Mouse (Mus musculus): ENCODE results near the gene Prkcd.

DNA sequence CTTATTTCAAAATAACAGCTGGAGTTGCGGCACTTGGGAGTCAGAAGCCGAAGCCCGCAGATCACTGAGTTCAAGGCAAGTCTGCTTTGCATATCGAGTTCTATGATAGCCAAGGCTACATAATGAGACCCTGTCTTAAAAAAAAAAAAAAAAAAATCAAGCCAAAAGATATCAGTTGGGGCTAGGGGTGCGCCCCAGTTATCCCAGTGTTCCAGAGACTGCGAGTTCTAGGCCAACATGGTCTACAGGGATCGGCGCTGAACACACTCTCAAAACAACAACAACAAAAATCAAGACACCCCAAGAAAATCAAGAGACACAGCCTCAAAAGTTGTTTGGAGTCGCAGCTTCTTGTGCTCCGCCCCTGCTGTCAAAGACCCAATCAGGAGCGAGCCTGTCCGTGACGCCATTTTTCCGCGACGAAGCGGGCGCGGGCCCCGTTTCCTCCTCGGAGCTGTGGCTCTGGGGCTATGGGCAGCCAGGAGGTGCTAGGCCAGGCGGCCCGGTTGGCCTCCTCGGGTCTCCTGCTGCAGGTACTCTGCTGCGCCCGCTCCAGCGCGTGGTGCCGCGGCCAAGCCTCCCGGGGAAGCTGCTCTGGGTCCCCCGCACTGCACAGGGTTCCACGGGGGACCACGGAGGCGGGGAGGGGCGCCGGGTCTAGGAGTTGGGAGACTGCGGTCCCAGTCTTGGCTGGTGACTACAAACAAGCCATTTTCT is 28.1 kb upstream of the Prkcd start, which contains the start of gene Rft1:
- peak; percentile 90 for TF ChIP-seq POLR2A (IDR thresholded peaks at IDR 0.05; ENCODE audit: low read depth, low read length)
- no peak for TF ChIP-seq CTCF (IDR thresholded peaks at IDR 0.05; ENCODE audit: extremely low read depth, insufficient read depth, insufficient read length, insufficient replicate concordance)

Data from spleen, adult 2 months (tissue).